Mouse (Mus musculus): Measurements from ENCODE around the gene Nsmf. TPM values are rescaled to one million over a fixed set of nuclear protein-coding genes. Genes with fewer than 3 reads are reported as not detected.
A peak's percentile ranks its signal among the peaks of the same experiment; 100 is the strongest.

Gene Nsmf
- polyA plus RNA-seq, 1 experiment from 2014 or later = 143 TPM

- ATAC-seq (ENCODE audit: low read depth) = no peak
- Histone ChIP-seq H3K4me3 (ENCODE audit: low read depth, low read length) (no peak overlapping the region), H3K4me2 (ENCODE audit: low read depth, low read length) (no peak overlapping the region), H3K4me1 (ENCODE audit: control insufficient read depth, insufficient read depth, low read length) (peaks cover 16% of the 10 kb centered on the region), H3K27me3 (ENCODE audit: control insufficient read depth, insufficient read depth, low read length) (no peaks in the 10 kb centered on the region), H3K27ac (ENCODE audit: low read depth, low read length) (no peak overlapping the region), H3K36me3 (ENCODE audit: control insufficient read depth, insufficient read depth, low read length) (peaks cover 7% of the 10 kb centered on the region), H3K9me3 (ENCODE audit: control insufficient read depth, low read length) (no peaks in the 10 kb centered on the region), H3K9ac (replicated peaks; ENCODE audit: low read depth, low read length) (no peak overlapping the region)
- 92% methylated on average over 6 of the region's 6 CpGs for WGBS
Observed at GRCm38 (mm10) chr2:25053101-25053500, 1.1 kb upstream of the Nsmf start.

DNA sequence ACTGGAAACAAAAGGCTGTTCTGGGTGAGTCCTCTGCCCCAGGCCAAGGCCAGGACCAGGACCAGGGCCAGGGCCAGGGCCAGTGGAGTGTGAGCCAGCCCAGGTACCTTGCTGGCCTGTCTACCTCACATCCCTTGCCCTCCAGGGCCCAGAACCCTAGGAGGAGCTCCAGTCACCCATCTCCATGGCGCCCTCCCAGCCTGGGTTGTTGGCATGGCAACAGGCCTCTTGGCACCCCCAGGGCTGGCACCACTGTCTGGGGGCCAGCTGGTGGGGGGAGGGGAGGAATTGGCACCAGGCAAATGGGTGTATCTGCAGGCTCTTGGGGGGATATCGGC, 882 bp downstream of the Nsmf start:
- Histone ChIP-seq H3K27me3 (ENCODE audit: control insufficient read depth, insufficient read depth, low read length) (no peaks in the 10 kb centered on the region), H3K4me1 (ENCODE audit: control insufficient read depth, insufficient read depth, low read length) (peaks cover 16% of the 10 kb centered on the region), H3K9ac (replicated peaks; ENCODE audit: low read depth, low read length) (peak overlapping the region; percentile 71), H3K4me3 (ENCODE audit: low read depth, low read length) (peak overlapping the region; percentile 95), H3K4me2 (ENCODE audit: low read depth, low read length) (peak overlapping the region; percentile 90), H3K9me3 (ENCODE audit: control insufficient read depth, low read length) (no peaks in the 10 kb centered on the region), H3K27ac (ENCODE audit: low read depth, low read length) (no peak overlapping the region), H3K36me3 (ENCODE audit: control insufficient read depth, insufficient read depth, low read length) (peaks cover 10% of the 10 kb centered on the region)
- ATAC-seq (ENCODE audit: low read depth) = peak; percentile 39
- WGBS = 33% methylated on average over 2 of the region's 2 CpGs

DNA sequence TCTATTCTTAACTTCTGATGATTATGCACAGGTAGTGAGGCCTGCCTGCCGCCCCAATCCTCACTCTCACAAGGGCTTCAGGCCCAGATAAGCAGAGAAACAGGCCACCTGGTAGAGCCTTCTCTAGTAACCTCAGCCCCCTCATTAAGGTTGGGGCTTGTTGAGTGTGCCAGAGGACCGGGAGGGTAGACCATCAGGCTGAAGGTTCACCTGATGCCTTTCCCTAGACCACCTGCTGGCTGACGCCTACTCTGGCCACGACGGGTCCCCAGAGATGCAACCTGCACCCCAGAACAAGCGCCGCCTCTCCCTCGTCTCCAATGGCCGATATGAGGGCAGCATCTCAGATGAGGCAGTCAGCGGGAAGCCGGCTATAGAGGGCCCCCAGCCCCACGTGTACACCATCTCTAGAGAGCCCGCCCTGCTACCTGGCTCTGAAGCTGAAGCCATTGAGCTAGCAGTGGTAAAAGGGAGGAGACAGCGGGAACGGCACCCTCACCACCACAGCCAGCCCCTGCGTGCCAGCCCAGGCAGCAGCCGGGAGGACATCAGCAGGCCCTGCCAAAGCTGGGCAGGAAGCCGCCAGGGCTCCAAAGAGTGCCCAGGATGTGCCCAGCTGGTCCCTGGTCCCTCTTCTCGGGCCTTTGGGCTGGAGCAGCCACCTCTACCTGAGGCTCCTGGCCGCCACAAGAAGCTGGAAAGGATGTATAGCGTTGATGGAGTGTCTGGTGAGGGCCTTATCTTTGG, 1.4 kb downstream of the Nsmf start:
- 87% methylated on average over 21 of the region's 21 CpGs for WGBS
- Histone ChIP-seq H3K9me3 (ENCODE audit: control insufficient read depth, low read length) (no peaks in the 10 kb centered on the region), H3K27me3 (ENCODE audit: control insufficient read depth, insufficient read depth, low read length) (no peaks in the 10 kb centered on the region), H3K36me3 (ENCODE audit: control insufficient read depth, insufficient read depth, low read length) (peaks cover 14% of the 10 kb centered on the region), H3K4me2 (ENCODE audit: low read depth, low read length) (peak overlapping the region; percentile 90), H3K4me1 (ENCODE audit: control insufficient read depth, insufficient read depth, low read length) (peaks cover 16% of the 10 kb centered on the region), H3K9ac (replicated peaks; ENCODE audit: low read depth, low read length) (peak overlapping the region; percentile 71), H3K27ac (ENCODE audit: low read depth, low read length) (no peak overlapping the region), H3K4me3 (ENCODE audit: low read depth, low read length) (peak overlapping the region; percentile 95)
- no peak for ATAC-seq (ENCODE audit: low read depth)

DNA sequence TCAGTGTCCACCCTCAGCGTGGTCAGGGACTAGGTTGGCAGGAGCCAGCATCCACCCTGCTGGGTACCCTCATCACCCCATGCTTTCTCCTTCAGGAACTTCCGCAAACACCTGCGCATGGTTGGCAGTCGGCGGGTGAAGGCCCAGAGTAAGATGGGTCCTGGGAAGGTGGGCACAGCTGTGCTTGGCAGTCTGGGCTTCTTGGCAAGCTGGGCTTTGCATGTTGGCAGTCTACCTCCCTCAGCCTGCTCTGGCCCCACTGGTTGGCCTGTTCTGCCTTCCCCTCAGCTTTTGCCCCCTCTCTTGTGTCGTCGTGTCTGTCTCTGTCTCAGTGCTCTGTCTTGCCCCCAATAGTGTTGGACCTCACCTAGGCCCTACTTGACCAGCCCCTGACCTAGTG, 4.8 kb downstream of the Nsmf start:
- no peak for ATAC-seq (ENCODE audit: low read depth)
- 93% methylated on average over 7 of the region's 7 CpGs for WGBS
- peaks cover 23% of the 10 kb centered on the region for H3K36me3 ChIP-seq (ENCODE audit: control insufficient read depth, insufficient read depth, low read length)
- H3K27me3 ChIP-seq (ENCODE audit: control insufficient read depth, insufficient read depth, low read length) = no peaks in the 10 kb centered on the region
- no peak overlapping the region for H3K27ac ChIP-seq (ENCODE audit: low read depth, low read length)
- H3K4me2 ChIP-seq (ENCODE audit: low read depth, low read length) = no peak overlapping the region
- H3K9ac ChIP-seq (replicated peaks; ENCODE audit: low read depth, low read length) = no peak overlapping the region
- peaks cover 16% of the 10 kb centered on the region for H3K4me1 ChIP-seq (ENCODE audit: control insufficient read depth, insufficient read depth, low read length)
- H3K4me3 ChIP-seq (ENCODE audit: low read depth, low read length) = no peak overlapping the region
- no peaks in the 10 kb centered on the region for H3K9me3 ChIP-seq (ENCODE audit: control insufficient read depth, low read length)

DNA sequence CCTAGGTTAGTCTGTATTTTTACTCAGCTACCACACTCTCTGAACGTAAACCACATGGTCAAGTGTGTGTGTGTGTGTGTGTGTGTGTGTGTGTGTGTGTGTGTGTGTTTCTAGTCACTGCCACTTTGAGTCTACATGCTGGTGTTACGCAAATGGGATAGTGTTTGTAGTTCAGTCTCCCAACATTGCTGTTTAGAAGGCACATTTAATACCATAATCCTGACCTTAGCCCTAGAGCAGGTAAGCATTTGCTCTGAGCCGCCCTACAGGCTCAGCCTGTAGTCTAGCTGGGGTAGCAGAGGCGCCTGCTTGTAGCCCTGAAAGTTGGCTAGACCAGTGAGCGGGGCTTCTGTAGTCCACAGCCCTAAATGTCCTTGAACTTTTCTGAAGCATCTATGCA, 9.4 kb downstream of the Nsmf start:
- WGBS = 93% methylated on average over 5 of the region's 5 CpGs
- Histone ChIP-seq H3K4me1 (ENCODE audit: control insufficient read depth, insufficient read depth, low read length) (no peaks in the 10 kb centered on the region), H3K27ac (ENCODE audit: low read depth, low read length) (no peak overlapping the region), H3K27me3 (ENCODE audit: control insufficient read depth, insufficient read depth, low read length) (no peaks in the 10 kb centered on the region), H3K4me2 (ENCODE audit: low read depth, low read length) (no peak overlapping the region), H3K9me3 (ENCODE audit: control insufficient read depth, low read length) (no peaks in the 10 kb centered on the region), H3K9ac (replicated peaks; ENCODE audit: low read depth, low read length) (no peak overlapping the region), H3K4me3 (ENCODE audit: low read depth, low read length) (no peak overlapping the region), H3K36me3 (ENCODE audit: control insufficient read depth, insufficient read depth, low read length) (peaks cover 13% of the 10 kb centered on the region; the same call in 1 of the 2 replicates)
- ATAC-seq (ENCODE audit: low read depth) = no peak

DNA sequence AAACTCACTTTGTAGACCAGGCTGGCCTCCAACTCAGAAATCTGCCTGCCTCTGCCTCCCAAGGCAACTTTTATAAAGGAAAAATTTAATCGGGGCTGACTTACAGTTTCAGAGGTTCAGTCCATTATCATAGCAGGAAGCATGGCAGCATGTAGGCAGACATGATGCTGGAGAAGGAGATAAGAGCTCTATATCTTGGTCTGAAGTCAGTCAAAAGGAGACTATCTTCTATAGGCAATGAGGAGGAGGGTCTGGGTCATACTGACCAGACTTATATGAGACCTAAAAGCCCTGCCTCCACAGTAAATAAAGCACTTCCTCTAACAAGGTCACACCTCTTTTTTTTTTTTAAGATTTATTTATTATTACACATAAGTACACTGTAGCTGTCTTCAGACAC, 10.1 kb downstream of the Nsmf start:
- 93% methylated on average over 1 of the region's 1 CpGs for WGBS
- Histone ChIP-seq H3K36me3 (ENCODE audit: control insufficient read depth, insufficient read depth, low read length) (peaks cover 13% of the 10 kb centered on the region; the same call in 1 of the 2 replicates), H3K9me3 (ENCODE audit: control insufficient read depth, low read length) (no peaks in the 10 kb centered on the region), H3K27ac (ENCODE audit: low read depth, low read length) (no peak overlapping the region), H3K9ac (replicated peaks; ENCODE audit: low read depth, low read length) (no peak overlapping the region), H3K27me3 (ENCODE audit: control insufficient read depth, insufficient read depth, low read length) (no peaks in the 10 kb centered on the region), H3K4me1 (ENCODE audit: control insufficient read depth, insufficient read depth, low read length) (no peaks in the 10 kb centered on the region), H3K4me2 (ENCODE audit: low read depth, low read length) (no peak overlapping the region), H3K4me3 (ENCODE audit: low read depth, low read length) (no peak overlapping the region)
- ATAC-seq (ENCODE audit: low read depth) = no peak

DNA sequence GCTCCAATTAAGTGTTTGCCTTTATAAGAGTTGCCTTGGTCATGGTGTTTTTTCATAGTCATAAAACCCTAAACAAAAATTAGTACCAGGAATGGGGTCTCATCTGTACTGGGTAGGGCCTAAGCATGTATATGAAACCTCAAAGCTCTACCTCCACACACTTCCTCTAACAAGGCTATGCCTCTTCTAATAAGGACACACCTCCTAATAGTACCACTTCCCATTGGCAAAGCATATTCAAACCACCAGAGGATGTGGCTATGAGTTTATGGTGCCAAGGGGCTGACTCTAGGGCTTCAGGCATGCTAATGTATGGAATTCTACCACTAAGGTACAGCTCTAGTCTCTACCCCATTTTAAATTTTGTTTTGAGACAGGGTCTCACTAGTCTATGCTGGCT, 11.4 kb downstream of the Nsmf start:
- Histone ChIP-seq H3K4me1 (ENCODE audit: control insufficient read depth, insufficient read depth, low read length) (no peaks in the 10 kb centered on the region), H3K9me3 (ENCODE audit: control insufficient read depth, low read length) (no peaks in the 10 kb centered on the region), H3K4me2 (ENCODE audit: low read depth, low read length) (no peak overlapping the region), H3K27me3 (ENCODE audit: control insufficient read depth, insufficient read depth, low read length) (no peaks in the 10 kb centered on the region), H3K9ac (replicated peaks; ENCODE audit: low read depth, low read length) (no peak overlapping the region), H3K4me3 (ENCODE audit: low read depth, low read length) (no peak overlapping the region), H3K36me3 (ENCODE audit: control insufficient read depth, insufficient read depth, low read length) (peaks cover 10% of the 10 kb centered on the region; the same call in 1 of the 2 replicates), H3K27ac (ENCODE audit: low read depth, low read length) (no peak overlapping the region)
- ATAC-seq (ENCODE audit: low read depth) = no peak

DNA sequence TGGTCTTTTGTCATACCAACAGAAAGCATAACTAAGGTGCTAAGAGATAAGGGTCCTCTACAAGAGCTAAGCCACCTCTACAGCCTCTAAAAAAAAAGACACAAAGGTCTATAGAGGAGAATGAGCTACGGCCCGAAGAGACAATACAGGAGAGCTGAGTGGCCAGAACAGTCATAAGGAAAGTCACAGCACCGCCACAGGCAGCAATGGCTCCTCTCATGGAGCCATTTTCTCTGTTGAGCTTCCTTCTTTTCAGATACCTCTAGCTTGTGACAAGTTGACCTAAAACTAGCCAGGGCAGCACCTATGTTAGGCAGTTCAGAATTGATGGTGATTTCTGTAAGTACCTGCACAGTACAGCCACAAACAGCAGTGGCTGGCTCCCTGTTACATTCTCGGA, 12.4 kb downstream of the Nsmf start:
- ATAC-seq (ENCODE audit: low read depth) = no peak
- H3K4me3 ChIP-seq (ENCODE audit: low read depth, low read length) = no peak overlapping the region
- H3K27me3 ChIP-seq (ENCODE audit: control insufficient read depth, insufficient read depth, low read length) = no peaks in the 10 kb centered on the region
- H3K9ac ChIP-seq (replicated peaks; ENCODE audit: low read depth, low read length) = no peak overlapping the region
- H3K4me2 ChIP-seq (ENCODE audit: low read depth, low read length) = no peak overlapping the region
- no peaks in the 10 kb centered on the region for H3K4me1 ChIP-seq (ENCODE audit: control insufficient read depth, insufficient read depth, low read length)
- no peaks in the 10 kb centered on the region for H3K9me3 ChIP-seq (ENCODE audit: control insufficient read depth, low read length)
- WGBS = 81% methylated on average over 4 of the region's 4 CpGs
- no peak overlapping the region for H3K27ac ChIP-seq (ENCODE audit: low read depth, low read length)
- H3K36me3 ChIP-seq (ENCODE audit: control insufficient read depth, insufficient read depth, low read length) = peaks cover 9% of the 10 kb centered on the region; the same call in 1 of the 2 replicates

DNA sequence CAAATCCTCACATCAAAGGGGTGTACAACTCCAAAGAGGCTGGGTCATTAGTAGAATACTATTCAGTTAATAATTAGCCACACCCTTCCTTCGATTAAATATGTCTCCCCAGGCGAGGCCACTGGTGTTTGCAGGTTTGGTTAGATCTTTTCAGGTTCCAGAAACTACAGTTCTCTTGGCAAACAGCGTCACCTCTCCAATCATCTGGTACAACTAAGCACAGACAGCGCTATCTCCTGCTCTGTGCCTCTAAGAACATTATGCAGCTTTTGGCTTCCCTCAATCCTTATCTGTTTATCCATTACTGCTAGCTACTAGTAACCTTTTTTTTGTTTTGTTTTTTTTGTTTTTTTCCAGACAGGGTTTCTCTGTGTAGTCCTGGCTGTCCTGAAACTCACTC, 15.4 kb downstream of the Nsmf start:
- H3K36me3 ChIP-seq (ENCODE audit: control insufficient read depth, insufficient read depth, low read length) = no peaks in the 10 kb centered on the region
- H3K4me2 ChIP-seq (ENCODE audit: low read depth, low read length) = no peak overlapping the region
- H3K4me3 ChIP-seq (ENCODE audit: low read depth, low read length) = no peak overlapping the region
- H3K27ac ChIP-seq (ENCODE audit: low read depth, low read length) = no peak overlapping the region
- H3K9ac ChIP-seq (replicated peaks; ENCODE audit: low read depth, low read length) = no peak overlapping the region
- 82% methylated on average over 4 of the region's 4 CpGs for WGBS
- no peak for ATAC-seq (ENCODE audit: low read depth)
- H3K9me3 ChIP-seq (ENCODE audit: control insufficient read depth, low read length) = no peaks in the 10 kb centered on the region
- H3K4me1 ChIP-seq (ENCODE audit: control insufficient read depth, insufficient read depth, low read length) = no peaks in the 10 kb centered on the region
- H3K27me3 ChIP-seq (ENCODE audit: control insufficient read depth, insufficient read depth, low read length) = no peaks in the 10 kb centered on the region

Measured in neural tube, embryonic 14.5 days (tissue).